Mouse (Mus musculus) right cerebral cortex, postnatal 36 days (tissue): ENCODE data around the gene Col26a1.

Experiments
- DNase-seq, 2 experiments: peaks; one replicate each; pipeline ENCODE4 v3.0.0; 2022; ENCODE audit warnings: low spot score in 2 of 2, mixed read lengths in 1 of 2

Col26a1 gene

GRCm38 (mm10) chr5:136882788-136883439, at the start of gene Col26a1:
TSS of gene Col26a1 (minus strand) at chr5:136883209.
- DNase-seq: no peak

GRCm38 (mm10) chr5:136931896-136932295, 48.9 kb upstream of the Col26a1 start:
- no peak for DNase-seq

- DNase-seq: peak; percentile 67 to 70
Observed at GRCm38 (mm10) chr5:136929073-136929472, 46.1 kb upstream of the Col26a1 start.

GRCm38 (mm10) chr5:136923751-136924478, 40.9 kb upstream of the Col26a1 start:
- DNase-seq: no peak

- DNase-seq: no peak
Observed at GRCm38 (mm10) chr5:136922830-136923229, 39.8 kb upstream of the Col26a1 start.

- no peak for DNase-seq
Observed at GRCm38 (mm10) chr5:136919546-136920301, 36.7 kb upstream of the Col26a1 start.

- peak; percentile 74 to 77 for DNase-seq
Observed at GRCm38 (mm10) chr5:136918655-136919472, 35.9 kb upstream of the Col26a1 start.

- DNase-seq: no peak
Observed at GRCm38 (mm10) chr5:136917613-136918242, 34.7 kb upstream of the Col26a1 start.

GRCm38 (mm10) chr5:136914183-136914582, 31.2 kb upstream of the Col26a1 start:
- no peak for DNase-seq

- DNase-seq: peak; percentile 88 to 92
Observed at GRCm38 (mm10) chr5:136907991-136908857, 25.2 kb upstream of the Col26a1 start, which contains the start of gene Ift22. TSS of gene Ift22 (plus strand) at chr5:136908150.

- no peak for DNase-seq
Observed at GRCm38 (mm10) chr5:136907587-136907986, 24.6 kb upstream of the Col26a1 start.

- no peak for DNase-seq
Observed at GRCm38 (mm10) chr5:136905630-136906029, 22.6 kb upstream of the Col26a1 start.

GRCm38 (mm10) chr5:136904621-136905020, 21.6 kb upstream of the Col26a1 start:
- no peak for DNase-seq

- no peak for DNase-seq
Observed at GRCm38 (mm10) chr5:136895529-136895963, 12.5 kb upstream of the Col26a1 start.

- DNase-seq: no peak
Observed at GRCm38 (mm10) chr5:136894840-136895528, 12.0 kb upstream of the Col26a1 start.

- no peak for DNase-seq
Observed at GRCm38 (mm10) chr5:136888539-136889355, 5.7 kb upstream of the Col26a1 start.

- no peak for DNase-seq
Observed at GRCm38 (mm10) chr5:136886957-136887356, 3.9 kb upstream of the Col26a1 start.

- DNase-seq: no peak
Observed at GRCm38 (mm10) chr5:136882055-136882787, 788 bp downstream of the Col26a1 start.
